Mouse (Mus musculus): ENCODE results near the gene D930007J09Rik.

DNA sequence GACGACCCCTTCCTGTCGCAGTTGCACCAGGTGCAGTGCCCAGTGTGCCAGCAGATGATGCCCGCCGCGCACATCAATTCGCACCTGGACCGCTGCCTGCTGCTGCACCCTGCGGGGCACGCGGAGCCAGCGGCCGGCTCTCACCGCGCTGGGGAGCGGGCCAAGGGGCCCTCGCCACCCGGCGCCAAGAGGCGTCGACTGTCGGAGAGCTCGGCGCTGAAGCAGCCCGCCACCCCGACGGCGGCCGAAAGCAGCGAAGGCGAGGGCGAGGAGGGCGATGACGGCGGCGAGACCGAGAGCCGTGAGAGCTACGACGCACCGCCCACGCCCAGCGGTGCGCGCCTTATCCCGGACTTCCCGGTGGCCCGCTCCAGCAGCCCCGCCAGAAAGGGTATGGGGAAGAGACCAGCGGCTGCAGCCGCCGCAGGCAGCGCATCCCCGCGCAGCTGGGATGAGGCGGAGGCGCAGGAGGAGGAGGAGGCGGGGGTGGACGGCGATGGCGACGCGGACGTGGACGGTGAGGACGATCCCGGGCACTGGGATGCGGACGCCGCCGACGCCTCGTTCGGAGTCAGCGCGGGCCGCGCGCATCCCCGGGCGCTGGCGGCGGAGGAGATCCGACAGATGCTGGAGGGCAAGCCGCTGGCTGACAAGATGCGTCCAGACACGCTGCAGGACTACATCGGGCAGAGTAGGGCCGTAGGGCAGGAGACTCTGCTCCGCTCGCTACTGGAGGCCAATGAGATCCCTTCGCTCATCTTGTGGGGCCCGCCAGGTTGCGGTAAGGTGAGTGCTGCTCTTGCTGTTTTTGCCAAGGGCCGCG lies at the start of gene D930007J09Rik:
- no peak for TF ChIP-seq CTCF (IDR thresholded peaks at IDR 0.05; ENCODE audit: borderline replicate concordance, insufficient read depth, low read length)
- no peak for TF ChIP-seq POLR2A (IDR thresholded peaks at IDR 0.05; ENCODE audit: low read depth, low read length)
